Mouse (Mus musculus): ENCODE data around the gene Olfr1158.
"Not testable (repeated sequence)": the region's sequence is repeated elsewhere in the genome, so short reads cannot be mapped to it uniquely, and the experiment has no call there.

The Olfr1158 gene

GRCm38 (mm10) chr2:87989813-87990212 lies at the start of gene Olfr1158:
TSS of gene Olfr1158 (plus strand) at chr2:87990113.
- no peak for DNase-seq (ENCODE audit: low spot score)

GRCm38 (mm10) chr2:87945037-87945436 lies 44.9 kb upstream of the Olfr1158 start, which contains the start of gene Olfr1155:
TSS of gene Olfr1155 (minus strand) at chr2:87945137.
- no peak for DNase-seq (ENCODE audit: low spot score)

- DNase-seq (ENCODE audit: low spot score) = no peak
Observed at GRCm38 (mm10) chr2:87953000-87953399, 36.9 kb upstream of the Olfr1158 start, which contains the start of gene Olfr1156. TSS of gene Olfr1156 (minus strand) at chr2:87953100.

- no peak for DNase-seq (ENCODE audit: low spot score)
Observed at GRCm38 (mm10) chr2:87968199-87968598, 21.7 kb upstream of the Olfr1158 start, which contains the start of gene Olfr1157. TSS of gene Olfr1157 (minus strand) at chr2:87968299.

GRCm38 (mm10) chr2:87974563-87974962 lies 15.3 kb upstream of the Olfr1158 start, which contains the start of gene Olfr74:
TSS of gene Olfr74 (minus strand) at chr2:87974663.
- DNase-seq (ENCODE audit: low spot score) = no peak

GRCm38 (mm10) chr2:88007515-88008318 lies 17.8 kb downstream of the Olfr1158 start, which contains the start of gene Olfr1160:
TSS of gene Olfr1160 (minus strand) at chr2:88008268.
- DNase-seq (ENCODE audit: low spot score) = no peak

GRCm38 (mm10) chr2:88022474-88022873 lies 32.6 kb downstream of the Olfr1158 start, which contains the start of gene Olfr1161:
TSS of gene Olfr1161 (plus strand) at chr2:88022774.
- DNase-seq (ENCODE audit: low spot score) = not testable (repeated sequence)

- no peak for DNase-seq (ENCODE audit: low spot score)
Observed at GRCm38 (mm10) chr2:88037599-88037998, 47.7 kb downstream of the Olfr1158 start, which contains the start of gene Olfr73. TSS of gene Olfr73 (minus strand) at chr2:88037699.
